Mouse (Mus musculus) ES-E14 (cell line): ENCODE measurements at regions not wholly inside any gene's neighbourhood (a gene's known extent, or its start where the extent isn't known, plus 50 kb on each side); places are given as distances from the start of the nearest gene placed in this dataset.
A peak's percentile ranks its signal among the peaks of the same experiment; 100 is the strongest.

Experiments used
- DNase-seq: peaks from one replicate; pipeline ENCODE4 v3.0.0-alpha.2; 2013; ENCODE audit warnings: low read depth, low spot score
- H3K27ac ChIP-seq: 2 replicates; pipeline ENCODE4 v1.5.1; 2012; ENCODE audit warnings: low read depth, mild to moderate bottlenecking, low read length, moderate library complexity, mixed read lengths; ENCODE audit not compliant: poor library complexity, insufficient read depth, severe bottlenecking
- H3K36me3 ChIP-seq: 2 replicates; pipeline ENCODE4 v1.6.1; 2012; ENCODE audit warnings: mild to moderate bottlenecking, low read length, moderate library complexity, mixed read lengths; ENCODE audit not compliant: control insufficient read depth, poor library complexity, insufficient read depth, severe bottlenecking
- H3K4me1 ChIP-seq, 2 experiments: fragments of 150-350 bp in 1 of 2; sonication (generic) in 1 of 2; 2 replicates each; pipeline ENCODE4 v1.6.1; 2012; ENCODE audit warnings: low read length in 2 of 2, mild to moderate bottlenecking in 1 of 2, mixed read lengths in 1 of 2; ENCODE audit not compliant: control insufficient read depth in 2 of 2, insufficient read depth in 2 of 2, poor library complexity in 1 of 2
- H3K4me3 ChIP-seq, 2 experiments: fragments of 150-350 bp in 1 of 2; sonication (generic) in 1 of 2; 2 replicates each; pipeline ENCODE4 v1.5.1; 2012; ENCODE audit warnings: low read length in 2 of 2, low read depth in 1 of 2, mild to moderate bottlenecking in 1 of 2, mixed read lengths in 1 of 2; ENCODE audit not compliant: insufficient read depth in 1 of 2, poor library complexity in 1 of 2, severe bottlenecking in 1 of 2
- H3K9ac ChIP-seq: 2 replicates; pipeline ENCODE4 v1.6.1; 2012; ENCODE audit warnings: low read depth, mild to moderate bottlenecking, low read length, mixed read lengths; ENCODE audit not compliant: poor library complexity, insufficient read depth, severe bottlenecking
- H3K9me3 ChIP-seq: fragments of 150-350 bp; sonication (generic); 2 replicates; pipeline ENCODE4 v1.6.1; 2012; ENCODE audit warnings: low read depth, mild to moderate bottlenecking, low read length; ENCODE audit not compliant: control insufficient read depth, insufficient read depth
- CHD2 ChIP-seq: IDR thresholded peaks from 2 replicates; pipeline ENCODE4 v1.6.1; 2014; ENCODE audit warnings: mild to moderate bottlenecking, low read depth, low read length, inconsistent platforms
- HCFC1 ChIP-seq: IDR thresholded peaks from 2 replicates; pipeline ENCODE4 v1.6.1; 2012; ENCODE audit warnings: low read length, inconsistent platforms, borderline replicate concordance; ENCODE audit not compliant: insufficient read depth
- MAFK ChIP-seq: IDR thresholded peaks from 2 replicates; pipeline ENCODE4 v1.6.1; 2014; ENCODE audit warnings: mild to moderate bottlenecking, low read depth, low read length, inconsistent platforms; ENCODE audit not compliant: insufficient read depth
- ZC3H11A ChIP-seq: IDR thresholded peaks from 2 replicates; pipeline ENCODE4 v1.6.1; 2012; ENCODE audit warnings: low read depth, mild to moderate bottlenecking, inconsistent platforms, low read length, borderline replicate concordance
- ZNF384 ChIP-seq: IDR thresholded peaks from 2 replicates; pipeline ENCODE4 v1.6.1; 2012; ENCODE audit warnings: low read depth, low read length, inconsistent platforms
- in situ Hi-C, 2 experiments: fragments of 600-800 bp; cut with MboI; formaldehyde crosslinking; loops; one replicate each; pipeline ENCODE4 v1.15.1; 2025; ENCODE audit warnings: low sequenced_read_pairs in 2 of 2, inconsistent platforms in 1 of 2; ENCODE audit not compliant: unreplicated experiment in 2 of 2

GRCm38 (mm10) chr12:12825842-12826241, 115.9 kb downstream of the Mycn start:
- TF ChIP-seq ZNF384 (no peak), CHD2 (no peak), HCFC1 (no peak), MAFK (no peak)
- DNase-seq, result no peak
- Histone ChIP-seq H3K4me3 (no peak overlapping the region), H3K27ac (no peak overlapping the region; the same call in 1 of the 2 replicates), H3K4me1 (peaks cover 7 to 36% of the 10 kb centered on the region in 2 experiments), H3K9ac (no peak overlapping the region), H3K9me3 (no peaks in the 10 kb centered on the region), H3K36me3 (no peaks in the 10 kb centered on the region)
- in situ Hi-C loops, result no loop called here

- Histone ChIP-seq H3K4me1 (peaks cover 12 to 27% of the 10 kb centered on the region in 2 experiments), H3K9me3 (no peaks in the 10 kb centered on the region), H3K9ac (no peak overlapping the region), H3K27ac (no peak overlapping the region), H3K36me3 (no peaks in the 10 kb centered on the region), H3K4me3 (no peak overlapping the region)
- DNase-seq, result no peak
- in situ Hi-C loops, result no loop called here
- TF ChIP-seq ZC3H11A (no peak), HCFC1 (no peak), ZNF384 (no peak), CHD2 (no peak), MAFK (no peak)
Observed at GRCm38 (mm10) chr12:12821473-12821872, 120.2 kb downstream of the Mycn start.

GRCm38 (mm10) chr12:12820668-12821351, 120.9 kb downstream of the Mycn start:
- no peak for TF ChIP-seq HCFC1
- DNase-seq, result no peak
- Histone ChIP-seq H3K9me3 (no peaks in the 10 kb centered on the region), H3K4me1 (peaks cover 12 to 22% of the 10 kb centered on the region in 2 experiments), H3K27ac (no peak overlapping the region), H3K4me3 (no peak overlapping the region), H3K36me3 (no peaks in the 10 kb centered on the region), H3K9ac (no peak overlapping the region)
- in situ Hi-C loops, result no loop called here

GRCm38 (mm10) chr12:12819746-12820145, 122.0 kb downstream of the Mycn start:
- TF ChIP-seq CHD2 (no peak), MAFK (no peak), ZC3H11A (no peak), HCFC1 (no peak), ZNF384 (no peak)
- in situ Hi-C loops, result no loop called here

GRCm38 (mm10) chr12:12814693-12815092, 127.0 kb downstream of the Mycn start:
- H3K36me3 ChIP-seq, result no peaks in the 10 kb centered on the region
- H3K4me3 ChIP-seq, result no peak overlapping the region
- H3K9ac ChIP-seq, result no peak overlapping the region
- H3K4me1 ChIP-seq, result peaks cover 25 to 26% of the 10 kb centered on the region in 2 experiments
- no peak for TF ChIP-seq MAFK
- no peak for TF ChIP-seq CHD2
- no peak for TF ChIP-seq ZC3H11A
- no peak for TF ChIP-seq HCFC1
- TF ChIP-seq ZNF384, result no peak
- H3K9me3 ChIP-seq, result no peaks in the 10 kb centered on the region
- H3K27ac ChIP-seq, result no peak overlapping the region
- in situ Hi-C loops, result no loop called here
- DNase-seq, result no peak

More at GRCm38 (mm10) chr12:12819746-12820145, 122.0 kb downstream of the Mycn start:
- Histone ChIP-seq H3K36me3 (no peaks in the 10 kb centered on the region), H3K4me3 (no peak overlapping the region), H3K9me3 (no peaks in the 10 kb centered on the region), H3K9ac (no peak overlapping the region), H3K27ac (no peak overlapping the region; the same call in 1 of the 2 replicates), H3K4me1 (peaks cover 13 to 22% of the 10 kb centered on the region in 2 experiments)
- DNase-seq, result peak; percentile 94
